Mouse (Mus musculus) liver, embryonic 14.5 days (tissue): Measurements from ENCODE around the gene Rfxap. TPM values are rescaled to one million over a fixed set of nuclear protein-coding genes. Genes with fewer than 3 reads are reported as not detected.

ENCODE experiments used
- ATAC-seq: fragments of 200-750 bp; cut with Nextera tagmentation; 2 replicates; pipeline ENCODE4 v1.8.0; 2017; ENCODE audit warnings: moderate number of reproducible peaks, mild to moderate bottlenecking, moderate library complexity; ENCODE audit not compliant: insufficient read depth
- DNase-seq, 3 experiments: peaks; one replicate each; pipeline ENCODE4 v3.0.0-alpha.2; 2012 to 2013; ENCODE audit warnings: low read depth in 3 of 3, low spot score in 3 of 3
- H3K27ac ChIP-seq: fragments of 300-500 bp; sonication (generic); 2 replicates; pipeline ENCODE4 v1.5.1; 2014; ENCODE audit warnings: moderate library complexity, mild to moderate bottlenecking, control low read depth, inconsistent platforms
- H3K27me3 ChIP-seq: fragments of 300-500 bp; sonication (generic); 2 replicates; pipeline ENCODE4 v1.6.1; 2014; ENCODE audit warnings: mild to moderate bottlenecking, low read length, moderate library complexity; ENCODE audit not compliant: control insufficient read depth, insufficient read depth
- H3K36me3 ChIP-seq: fragments of 300-500 bp; sonication (generic); replicated peaks from 2 replicates; pipeline ENCODE4 v1.6.1; 2014; ENCODE audit warnings: low read depth; ENCODE audit not compliant: control insufficient read depth, insufficient read depth
- H3K4me1 ChIP-seq, 2 experiments: fragments of 200-500 bp in 1 of 2; fragments of 300-500 bp in 1 of 2; sonication (generic) in 1 of 2; replicated peaks; 2 replicates each; pipeline ENCODE4 v1.6.1; 2012 to 2014; ENCODE audit warnings: antibody characterized with exemption in 1 of 2, inconsistent platforms in 1 of 2, low read length in 1 of 2; ENCODE audit not compliant: control insufficient read depth in 2 of 2, insufficient read depth in 2 of 2
- H3K4me2 ChIP-seq: fragments of 300-500 bp; sonication (generic); 2 replicates; pipeline ENCODE4 v1.6.1; 2014; ENCODE audit warnings: low read depth, mild to moderate bottlenecking, control low read depth, moderate library complexity
- H3K4me3 ChIP-seq, 2 experiments: fragments of 200-500 bp in 1 of 2; fragments of 300-500 bp in 1 of 2; sonication (generic) in 1 of 2; 2 replicates each; pipeline ENCODE4 v1.5.1; 2012 to 2014; ENCODE audit warnings: low read depth in 2 of 2, low read length in 2 of 2, mild to moderate bottlenecking in 2 of 2, control low read depth in 1 of 2, inconsistent platforms in 1 of 2, moderate library complexity in 1 of 2; ENCODE audit not compliant: insufficient read depth in 1 of 2
- H3K9ac ChIP-seq: fragments of 300-500 bp; sonication (generic); replicated peaks from 2 replicates; pipeline ENCODE4 v1.6.1; 2014; ENCODE audit warnings: mild to moderate bottlenecking, control low read depth, moderate library complexity
- H3K9me3 ChIP-seq: fragments of 300-500 bp; sonication (generic); 2 replicates; pipeline ENCODE4 v1.6.1; 2016; ENCODE audit warnings: low read length, mixed read lengths; ENCODE audit not compliant: control insufficient read depth
- CTCF ChIP-seq: IDR thresholded peaks from 2 replicates; pipeline ENCODE4 v1.5.1; 2016; ENCODE audit warnings: antibody characterized with exemption, low read depth, control low read depth
- EP300 ChIP-seq: IDR thresholded peaks from 2 replicates; pipeline ENCODE4 v1.6.1; 2016; ENCODE audit warnings: antibody characterized with exemption, low read depth
- WGBS: fragments of 180-500 bp; shearing (Covaris S2); extraction: QIAGEN DNeasy Blood & Tissue Kit; methylation state at CpG from one replicate; pipeline ENCODE4 v1.1.7; 2014; ENCODE audit not compliant: insufficient replicate concordance; 5-methylcytosine and 5-hydroxymethylcytosine counted together
- polyA plus RNA-seq, 2 experiments: library from polyadenylated mRNA; depleted of rRNA in 1 of 2; stranded (reverse) in 1 of 2; unstranded in 1 of 2; fragments of >200 nt; fragmentation: Nextera tagmentation in 1 of 2; extraction: Ambion mirVana in 1 of 2; gene quantifications; 2 replicates each; pipeline versions ENCODE4 v1.2.1 to v1.2.3; 2012 to 2014

Rfxap gene
- polyA plus RNA-seq, 2 experiments, result 15.2 to 16.4 TPM

GRCm38 (mm10) chr3:54764418-54764817, 43.2 kb downstream of the Rfxap start:
- WGBS, result 73% methylated on average over 18 of the region's 18 CpGs
- no peak for DNase-seq
- Histone ChIP-seq H3K27ac (no peak overlapping the region), H3K9ac (no peak overlapping the region), H3K36me3 (no peaks in the 10 kb centered on the region), H3K4me1 (0 out of 4 replicates have a peak, but pooled peaks cover 0 to 5% of the 10 kb centered on the region in 2 experiments), H3K4me2 (no peak overlapping the region), H3K27me3 (no peaks in the 10 kb centered on the region), H3K9me3 (no peaks in the 10 kb centered on the region), H3K4me3 (no peak overlapping the region)
- no peak for ATAC-seq
- TF ChIP-seq EP300 (no peak), CTCF (no peak)

GRCm38 (mm10) chr3:54761258-54761657, 46.3 kb downstream of the Rfxap start:
- no peaks in the 10 kb centered on the region for H3K36me3 ChIP-seq
- H3K27ac ChIP-seq, result no peak overlapping the region
- TF ChIP-seq EP300 (no peak), CTCF (no peak)
- no peaks in the 10 kb centered on the region for H3K9me3 ChIP-seq
- 0 out of 4 replicates have a peak, but pooled peaks cover 0 to 5% of the 10 kb centered on the region in 2 experiments for H3K4me1 ChIP-seq
- H3K9ac ChIP-seq, result no peak overlapping the region
- ATAC-seq, result no peak
- WGBS, result 65% methylated on average over 1 of the region's 1 CpGs
- H3K27me3 ChIP-seq, result peaks cover 2% of the 10 kb centered on the region
- H3K4me2 ChIP-seq, result no peak overlapping the region
- no peak overlapping the region for H3K4me3 ChIP-seq
- no peak for DNase-seq

- H3K36me3 ChIP-seq, result no peaks in the 10 kb centered on the region
- no peak overlapping the region for H3K27ac ChIP-seq
- H3K4me3 ChIP-seq, result no peak overlapping the region
- 0 out of 4 replicates have a peak, but pooled peaks cover 0 to 5% of the 10 kb centered on the region in 2 experiments for H3K4me1 ChIP-seq
- no peak overlapping the region for H3K4me2 ChIP-seq
- no peak overlapping the region for H3K9ac ChIP-seq
- 57% methylated on average over 15 of the region's 15 CpGs for WGBS
- DNase-seq (no peak), ATAC-seq (no peak)
- TF ChIP-seq CTCF, result no peak
- TF ChIP-seq EP300, result no peak
- H3K9me3 ChIP-seq, result no peaks in the 10 kb centered on the region
- peaks cover 9% of the 10 kb centered on the region for H3K27me3 ChIP-seq
Measured at GRCm38 (mm10) chr3:54760321-54761115, 47.1 kb downstream of the Rfxap start.

GRCm38 (mm10) chr3:54759211-54759610, 48.4 kb downstream of the Rfxap start:
- H3K4me1 ChIP-seq, result 0 out of 4 replicates have a peak, but pooled peaks cover 0 to 5% of the 10 kb centered on the region in 2 experiments
- H3K4me3 ChIP-seq, result no peak overlapping the region
- H3K9ac ChIP-seq, result no peak overlapping the region
- TF ChIP-seq EP300 (no peak), CTCF (no peak)
- DNase-seq (no peak), ATAC-seq (no peak)
- 61% methylated on average over 9 of the region's 9 CpGs for whole genome bisulfite sequencing
- no peak overlapping the region for H3K4me2 ChIP-seq
- H3K9me3 ChIP-seq, result no peaks in the 10 kb centered on the region
- H3K36me3 ChIP-seq, result no peaks in the 10 kb centered on the region
- no peak overlapping the region for H3K27ac ChIP-seq
- H3K27me3 ChIP-seq, result peaks cover 19% of the 10 kb centered on the region

GRCm38 (mm10) chr3:54757446-54757845, 50.1 kb downstream of the Rfxap start:
- Histone ChIP-seq H3K36me3 (no peaks in the 10 kb centered on the region), H3K9ac (no peak overlapping the region), H3K4me3 (no peak overlapping the region), H3K9me3 (no peaks in the 10 kb centered on the region), H3K27ac (no peak overlapping the region), H3K27me3 (peaks cover 19% of the 10 kb centered on the region), H3K4me2 (no peak overlapping the region), H3K4me1 (0 out of 4 replicates have a peak, but pooled peaks cover 0 to 5% of the 10 kb centered on the region in 2 experiments)
- no peak for ATAC-seq
- WGBS, result 79% methylated on average over 8 of the region's 8 CpGs
- DNase-seq, result no peak
- TF ChIP-seq CTCF, result no peak
- TF ChIP-seq EP300, result no peak
